Mouse (Mus musculus): ENCODE measurements around the gene Tmem236.

The Tmem236 gene

DNA sequence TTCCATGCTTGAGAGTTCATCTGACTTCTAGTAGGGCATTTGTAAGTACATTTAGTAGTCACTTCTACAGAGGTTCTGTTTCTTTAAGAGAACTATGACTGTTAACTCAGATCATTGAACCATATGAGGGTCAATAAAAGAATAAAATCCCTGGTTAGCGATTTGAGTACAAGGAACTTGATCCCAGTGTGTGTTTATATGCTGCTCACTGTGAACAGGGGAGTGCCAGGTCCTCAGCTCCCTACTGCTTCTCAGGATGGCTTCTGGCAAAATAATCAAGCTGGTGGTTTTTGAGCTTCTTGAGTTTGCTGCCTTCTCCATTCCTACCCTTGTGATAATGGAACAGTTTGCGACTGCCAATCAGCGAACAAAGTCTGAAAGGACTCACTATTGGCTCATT, at the start of gene Tmem236:
TSS of gene Tmem236 (plus strand) at position 190 of the 400 bp plus-strand sequence.
- no peak for DNase-seq (ENCODE audit: low spot score)

DNA sequence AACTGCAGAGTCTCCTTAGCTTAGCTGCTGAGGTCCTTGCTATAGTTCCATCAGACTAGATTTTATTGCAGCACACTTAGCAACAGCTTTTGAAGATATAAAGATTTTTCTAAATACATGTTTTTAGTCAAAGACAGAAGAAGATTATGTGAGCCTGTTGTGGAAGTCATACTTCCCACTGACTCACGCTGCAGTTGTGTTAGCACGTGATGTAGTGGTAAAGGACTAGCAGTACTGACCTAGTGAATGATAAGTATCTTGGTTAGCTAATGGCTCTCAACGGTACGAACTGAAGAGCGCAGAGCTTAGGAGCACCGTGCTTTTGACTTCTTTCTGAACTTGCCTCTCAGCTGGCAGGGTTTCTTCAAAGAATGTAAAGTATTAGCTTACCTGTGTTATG, 47.9 kb upstream of the Tmem236 start:
- no peak for DNase-seq (ENCODE audit: low spot score)

DNA sequence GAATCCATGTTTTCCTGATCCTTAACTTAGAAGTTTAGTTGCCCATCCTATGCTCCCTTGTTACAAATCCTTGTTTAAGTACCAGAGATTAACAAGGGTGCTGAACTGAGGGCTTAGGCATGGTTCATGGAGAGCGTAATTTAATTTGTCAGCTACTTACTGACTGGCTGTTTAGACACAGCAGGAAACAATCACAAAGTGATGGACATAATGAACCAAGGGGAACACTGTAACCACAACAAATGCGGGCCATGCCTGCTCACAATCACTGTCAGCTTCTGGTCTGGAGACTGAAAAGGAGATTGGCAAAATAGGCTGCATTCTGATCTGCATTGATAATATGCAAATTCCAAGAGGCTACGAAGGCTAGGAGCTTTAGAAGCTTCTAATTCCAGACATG, 46.7 kb upstream of the Tmem236 start:
- DNase-seq (ENCODE audit: low spot score), result no peak

DNA sequence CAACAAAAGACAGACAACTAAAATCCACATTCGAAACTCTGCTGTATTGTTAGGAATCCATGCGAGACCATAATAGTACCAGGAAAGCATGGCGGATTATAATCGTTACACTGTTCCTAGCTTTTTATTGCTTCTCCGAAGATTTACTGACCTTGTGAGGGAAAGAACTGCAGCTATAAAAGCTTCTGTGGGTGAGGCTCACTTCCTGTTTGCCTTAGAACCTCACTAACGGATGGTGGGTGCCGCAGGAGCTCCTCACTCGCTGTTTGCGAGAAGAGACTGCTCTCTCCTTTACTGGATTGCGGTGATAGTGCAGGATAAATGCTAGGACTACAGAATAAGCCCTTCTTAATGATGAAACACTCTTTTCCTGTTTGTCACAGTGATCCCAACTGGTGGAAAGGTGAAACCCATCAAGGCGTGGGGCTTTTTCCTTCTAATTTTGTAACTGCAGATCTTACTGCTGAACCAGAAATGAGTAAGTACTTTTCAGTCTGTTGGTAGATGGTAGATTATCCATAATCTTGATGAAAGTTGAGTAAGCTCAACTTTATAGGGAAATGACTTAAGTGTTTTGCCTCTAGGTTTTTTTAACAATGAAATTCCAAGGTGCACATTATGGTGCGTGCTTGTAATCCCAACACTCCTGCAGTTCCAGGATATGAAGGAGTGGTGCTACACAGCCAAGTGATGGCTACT, 43.5 kb upstream of the Tmem236 start:
- DNase-seq (ENCODE audit: low spot score), result no peak

DNA sequence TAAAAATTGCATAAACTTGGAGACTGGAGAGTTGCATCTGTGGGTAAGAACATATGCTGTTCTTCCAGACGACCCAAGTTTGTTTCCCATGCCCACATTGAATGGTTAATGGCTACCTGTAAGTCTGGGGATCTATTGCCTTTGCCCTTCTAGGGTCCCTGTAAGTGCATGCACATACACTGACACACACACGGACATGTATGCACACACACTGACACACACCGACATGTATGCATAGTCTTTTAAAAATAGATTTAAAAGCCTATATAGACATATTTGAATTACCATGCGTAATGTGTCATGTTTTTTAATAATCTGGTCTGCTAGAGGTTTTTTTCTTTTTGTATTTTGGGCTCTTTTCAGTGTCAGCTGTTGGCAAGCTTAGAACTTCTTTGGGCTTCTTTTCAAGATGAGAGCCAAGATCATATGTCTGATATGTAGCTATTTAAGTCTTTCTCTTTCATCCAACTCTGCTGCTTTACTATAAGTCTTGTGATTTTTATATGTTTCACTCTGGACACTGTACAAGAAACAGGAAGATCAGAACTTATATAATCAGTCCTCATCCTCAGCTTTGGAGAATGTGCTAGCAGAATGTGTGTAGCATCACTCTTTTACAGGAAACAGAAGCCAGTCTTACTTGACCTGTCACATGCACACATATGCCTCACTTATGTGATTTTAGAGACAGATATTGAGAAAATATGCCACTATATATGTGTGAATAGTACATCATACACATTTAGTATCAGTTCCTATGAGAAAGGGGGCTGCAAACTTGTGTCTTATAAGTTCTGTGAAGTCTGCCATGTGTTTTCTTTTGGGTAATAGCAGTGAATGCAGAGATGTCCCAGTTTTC, 41.6 kb upstream of the Tmem236 start:
- no peak for DNase-seq (ENCODE audit: low spot score)

DNA sequence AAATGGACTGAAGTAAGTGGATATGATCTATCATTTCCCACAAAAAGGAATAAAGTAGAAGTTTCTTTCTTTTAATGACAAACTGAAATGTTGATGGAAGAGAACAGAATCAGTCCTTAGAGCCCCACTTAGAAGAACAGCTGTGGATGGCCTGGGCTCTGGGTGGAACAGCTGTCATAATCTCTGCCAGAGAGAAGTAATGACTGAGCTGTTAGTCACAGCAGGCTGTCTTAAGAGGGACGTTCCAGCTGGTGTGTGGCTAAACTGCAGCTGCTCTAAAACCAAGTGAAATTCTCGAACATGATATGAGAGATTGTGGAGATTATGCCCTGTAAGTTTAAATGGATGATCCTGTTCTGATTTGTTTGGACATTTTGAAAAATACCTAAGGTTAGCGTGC, 37.4 kb upstream of the Tmem236 start:
- no peak for DNase-seq (ENCODE audit: low spot score)

DNA sequence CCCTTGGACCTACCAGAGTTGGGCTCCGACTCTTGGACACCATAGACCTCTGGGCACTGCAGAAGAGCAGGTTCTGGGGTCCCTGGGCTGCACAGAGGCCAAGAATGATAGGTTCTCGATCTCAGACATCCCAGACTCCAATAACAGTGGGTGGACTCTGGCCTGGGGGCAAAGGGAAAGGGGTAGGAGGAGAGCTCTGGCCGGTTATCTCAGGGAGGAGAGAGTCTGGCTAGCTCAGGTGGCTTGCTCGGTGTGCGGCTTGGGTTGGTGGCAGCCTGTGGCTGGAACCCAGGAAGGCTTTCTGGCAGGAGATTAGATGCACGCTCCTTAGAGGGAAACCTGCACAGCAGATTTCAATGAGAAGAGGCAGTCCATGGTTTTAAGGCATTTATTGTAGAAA, 34.7 kb upstream of the Tmem236 start:
- DNase-seq (ENCODE audit: low spot score), result no peak

DNA sequence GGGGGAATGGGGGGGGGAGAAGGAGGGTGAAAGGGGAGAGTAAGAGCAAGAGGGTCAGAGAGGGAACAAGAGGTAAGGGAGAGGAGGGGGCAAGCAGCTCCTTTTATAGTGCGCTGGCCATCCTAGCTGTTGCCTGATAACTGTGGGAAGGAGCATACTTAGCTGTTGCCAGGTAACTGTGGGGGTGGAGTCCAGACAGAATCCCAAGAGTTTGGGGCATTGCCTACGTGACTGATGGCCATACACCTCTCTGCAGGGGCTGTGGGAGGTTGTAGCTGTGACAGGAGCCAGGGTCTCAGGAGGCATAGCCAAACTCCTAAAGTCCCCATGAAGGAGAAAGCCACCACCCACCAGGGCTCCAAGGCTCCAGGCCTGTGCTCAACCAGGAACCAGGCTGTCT, 34.3 kb upstream of the Tmem236 start:
- no peak for DNase-seq (ENCODE audit: low spot score)

DNA sequence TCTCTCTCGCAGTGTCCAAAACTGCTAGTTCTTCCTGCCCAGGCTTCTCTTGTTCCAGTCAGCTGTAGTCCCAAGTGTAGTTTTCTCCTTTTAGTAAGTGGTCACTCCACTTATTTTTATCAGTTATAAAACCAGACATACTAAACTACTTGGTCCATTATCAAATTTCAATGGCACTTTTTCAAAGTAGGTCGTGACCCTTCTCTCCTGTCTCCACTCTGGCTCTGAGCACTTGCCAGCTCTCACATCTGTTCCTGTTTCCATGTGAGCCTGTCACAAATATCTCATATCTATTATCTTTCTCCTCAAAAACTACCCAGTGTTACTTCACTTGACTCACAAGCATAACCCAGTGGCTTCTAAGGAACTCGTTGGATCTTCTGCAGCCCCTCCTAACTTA, 29.0 kb upstream of the Tmem236 start:
- DNase-seq (ENCODE audit: low spot score), result no peak

DNA sequence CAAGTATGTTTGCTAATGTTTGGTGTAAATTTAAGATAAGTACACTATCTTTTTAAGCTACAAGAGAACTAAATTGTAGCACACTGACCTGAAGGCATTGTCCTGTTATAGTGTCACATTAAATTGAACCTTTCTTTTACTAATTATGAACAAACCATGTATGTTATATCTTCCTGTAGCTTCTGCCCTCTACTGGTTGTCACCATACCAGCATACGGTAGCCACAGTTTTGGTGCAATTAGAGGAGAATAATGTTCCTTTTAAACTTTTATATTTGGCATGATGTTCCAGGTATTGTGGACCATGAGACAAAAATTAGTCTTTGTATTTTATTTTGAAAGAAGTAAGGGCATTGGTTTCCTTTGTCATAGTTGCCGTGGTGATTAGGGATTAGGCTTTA, 27.4 kb upstream of the Tmem236 start:
- no peak for DNase-seq (ENCODE audit: low spot score)

DNA sequence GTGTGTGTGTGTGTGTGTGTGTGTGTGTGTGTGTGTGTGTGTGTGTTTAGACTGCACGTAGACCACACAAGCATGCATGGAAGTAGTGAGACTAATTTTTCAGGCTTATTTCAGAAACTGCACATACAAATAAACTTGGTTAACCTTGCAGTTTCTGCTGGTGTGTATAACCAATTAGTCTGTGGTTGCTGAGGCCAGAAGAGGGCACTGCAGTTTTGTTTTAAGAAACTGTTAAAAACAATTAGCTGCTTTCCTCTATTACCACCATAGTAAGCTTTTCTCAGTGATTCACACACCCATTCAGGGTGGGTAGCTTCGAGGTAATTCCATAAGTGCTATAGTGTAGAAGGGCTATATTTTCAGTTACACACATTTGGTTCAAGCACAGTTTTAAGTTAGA, 23.5 kb upstream of the Tmem236 start:
- DNase-seq (ENCODE audit: low spot score), result no peak

DNA sequence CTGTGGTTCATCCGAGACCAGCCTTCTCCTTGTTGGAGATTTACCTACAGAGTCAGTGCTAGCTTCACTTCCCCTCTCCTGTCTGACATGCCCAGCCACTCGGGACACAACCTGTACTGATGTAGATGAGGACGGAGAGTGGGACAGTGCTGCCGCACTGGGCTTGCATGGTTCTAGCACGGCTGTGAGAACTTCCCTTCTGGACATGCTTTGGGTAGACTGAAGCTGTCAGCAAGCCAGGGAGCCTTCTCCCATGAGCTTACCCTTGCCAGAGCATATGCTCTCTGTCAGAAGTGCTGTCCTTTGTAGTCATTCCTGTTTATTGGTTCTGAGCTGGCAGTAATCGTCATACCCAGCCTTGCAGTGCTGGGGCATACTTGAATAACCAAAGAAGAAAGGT, 22.5 kb upstream of the Tmem236 start:
- no peak for DNase-seq (ENCODE audit: low spot score)

DNA sequence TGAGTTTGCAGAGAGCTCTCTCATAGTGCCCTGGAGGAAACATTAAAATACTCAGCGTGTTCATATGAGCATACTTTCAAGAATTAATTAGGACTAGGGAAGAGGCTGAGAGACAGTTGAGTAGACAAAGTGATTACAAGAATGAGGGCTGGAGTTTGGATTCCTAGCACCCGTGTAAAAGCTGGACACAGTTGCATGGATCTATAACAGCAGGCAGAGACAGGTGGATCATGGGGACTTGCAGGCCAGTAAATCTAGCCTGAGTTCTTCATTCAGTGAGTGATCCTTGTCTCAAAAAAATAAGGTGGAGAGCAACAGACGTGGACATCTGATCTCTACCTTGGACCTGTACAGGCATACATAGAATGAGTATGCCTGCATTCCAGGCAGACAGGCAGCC, 15.3 kb upstream of the Tmem236 start:
- no peak for DNase-seq (ENCODE audit: low spot score)

DNA sequence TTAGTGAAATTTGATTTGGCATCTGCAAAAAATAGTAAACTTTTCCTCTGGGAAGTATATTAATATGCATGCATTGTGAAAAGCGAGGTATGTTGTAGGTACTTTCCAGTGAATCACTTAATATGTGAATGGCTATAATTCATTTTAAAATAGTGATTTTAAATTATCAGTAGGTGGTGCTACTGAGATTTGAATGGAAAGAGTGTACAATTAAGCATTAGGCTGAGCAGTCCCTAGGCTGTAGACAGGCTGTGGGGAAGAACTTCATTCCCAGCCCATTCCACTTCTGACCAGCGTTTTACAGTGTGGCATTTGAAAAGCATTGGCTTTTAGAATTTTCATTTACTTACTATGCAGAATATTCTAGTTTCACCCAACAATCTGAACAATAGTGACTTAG, 14.6 kb upstream of the Tmem236 start:
- no peak for DNase-seq (ENCODE audit: low spot score)

DNA sequence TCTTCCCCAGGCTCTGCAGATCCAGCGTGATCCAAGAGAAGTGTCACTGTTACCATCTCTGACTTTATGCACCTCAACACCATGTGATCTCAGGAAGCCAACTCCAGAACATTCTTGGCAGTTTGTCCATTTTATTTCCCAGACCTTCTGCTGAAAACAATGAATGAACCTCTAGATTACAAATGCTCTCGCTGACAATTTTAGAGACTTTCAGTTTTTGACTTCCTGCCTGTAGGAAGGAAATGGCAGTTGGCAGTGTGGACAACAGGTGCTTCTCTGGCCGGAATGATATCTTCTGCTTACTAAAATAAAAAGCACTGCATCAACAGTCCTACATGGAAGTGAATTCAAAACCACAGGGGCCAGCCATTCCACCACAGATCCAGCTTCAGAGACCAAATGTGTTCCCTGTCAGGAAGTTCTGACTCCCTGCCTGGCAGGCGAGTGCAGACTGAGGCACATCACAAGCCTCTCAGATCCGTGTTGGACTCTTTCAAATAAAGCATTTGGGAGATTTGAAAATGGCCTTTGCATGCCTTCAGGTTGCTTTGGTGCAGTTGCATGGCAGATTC, 9.8 kb upstream of the Tmem236 start:
- DNase-seq (ENCODE audit: low spot score), result no peak

DNA sequence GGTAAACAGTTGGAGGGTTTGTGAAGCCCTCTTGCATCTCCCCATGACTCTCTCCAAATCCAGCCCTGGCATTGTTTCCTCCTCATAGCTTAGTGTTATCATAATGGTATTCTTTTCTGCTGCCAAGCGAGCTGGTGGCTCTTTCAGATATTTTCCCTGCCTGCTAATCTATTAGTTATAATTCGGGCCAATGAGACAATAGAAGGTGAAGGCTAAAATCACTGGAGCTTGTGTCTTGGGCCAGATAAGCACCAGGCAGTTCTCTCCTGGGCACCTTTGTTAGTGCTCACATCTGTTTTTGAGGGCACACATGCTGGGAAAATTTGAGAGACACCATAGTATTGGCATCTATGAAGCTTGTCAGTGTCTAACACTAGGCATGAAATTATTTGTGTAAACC, 9.3 kb upstream of the Tmem236 start:
- no peak for DNase-seq (ENCODE audit: low spot score)

DNA sequence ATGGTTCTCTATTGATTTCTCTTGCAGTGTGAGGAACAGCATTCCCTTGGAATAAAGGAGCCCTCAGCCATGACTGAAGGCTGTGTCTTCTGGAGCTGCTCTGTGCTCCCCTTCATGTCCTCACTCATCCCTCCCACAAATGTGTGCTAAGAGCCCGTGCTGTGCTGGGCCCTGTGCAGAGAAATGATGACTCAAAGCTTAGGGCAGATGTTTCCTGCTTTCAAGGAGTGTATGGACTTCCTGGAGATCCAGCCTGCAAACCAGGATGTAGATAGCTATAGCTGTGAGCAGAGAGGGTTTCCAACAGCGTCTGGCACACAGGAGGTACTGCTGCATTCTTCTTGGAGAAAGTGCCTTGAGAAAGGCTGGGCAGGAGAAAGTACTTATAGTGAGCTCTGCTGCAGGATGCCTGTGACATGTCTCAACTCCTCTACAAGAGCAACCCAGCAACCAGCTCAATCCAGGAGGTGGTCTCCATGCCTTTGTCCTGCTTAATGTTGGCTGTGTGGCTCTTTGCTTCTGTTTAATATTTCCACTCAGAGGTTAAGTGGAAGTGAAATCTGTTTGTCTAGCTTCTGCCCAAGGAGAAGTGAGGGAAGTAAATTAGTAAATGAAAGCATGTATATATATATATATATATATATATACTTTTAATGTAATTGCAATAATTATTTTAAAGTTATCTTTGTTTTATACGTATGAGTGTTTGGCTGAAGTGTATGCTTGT, 8.5 kb upstream of the Tmem236 start:
- no peak for DNase-seq (ENCODE audit: low spot score)

DNA sequence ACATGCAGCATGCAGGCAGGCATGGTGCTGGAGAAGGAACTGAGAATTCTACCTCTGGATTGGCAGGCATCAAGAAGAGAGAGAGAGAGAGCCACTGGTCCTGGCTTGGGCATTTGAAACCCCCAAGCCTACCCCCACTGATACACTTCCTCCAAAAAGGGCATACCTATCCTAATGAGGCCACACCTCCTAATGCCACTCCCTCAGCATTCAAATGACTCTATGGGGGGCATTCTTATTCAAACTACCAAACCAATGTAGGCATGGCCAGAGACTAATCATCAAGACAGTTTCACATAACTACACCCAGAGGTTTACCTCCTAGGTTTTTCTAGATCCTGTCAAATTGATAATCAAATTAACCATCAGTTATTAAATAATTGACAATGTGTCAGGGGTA, 6.6 kb upstream of the Tmem236 start:
- no peak for DNase-seq (ENCODE audit: low spot score)

DNA sequence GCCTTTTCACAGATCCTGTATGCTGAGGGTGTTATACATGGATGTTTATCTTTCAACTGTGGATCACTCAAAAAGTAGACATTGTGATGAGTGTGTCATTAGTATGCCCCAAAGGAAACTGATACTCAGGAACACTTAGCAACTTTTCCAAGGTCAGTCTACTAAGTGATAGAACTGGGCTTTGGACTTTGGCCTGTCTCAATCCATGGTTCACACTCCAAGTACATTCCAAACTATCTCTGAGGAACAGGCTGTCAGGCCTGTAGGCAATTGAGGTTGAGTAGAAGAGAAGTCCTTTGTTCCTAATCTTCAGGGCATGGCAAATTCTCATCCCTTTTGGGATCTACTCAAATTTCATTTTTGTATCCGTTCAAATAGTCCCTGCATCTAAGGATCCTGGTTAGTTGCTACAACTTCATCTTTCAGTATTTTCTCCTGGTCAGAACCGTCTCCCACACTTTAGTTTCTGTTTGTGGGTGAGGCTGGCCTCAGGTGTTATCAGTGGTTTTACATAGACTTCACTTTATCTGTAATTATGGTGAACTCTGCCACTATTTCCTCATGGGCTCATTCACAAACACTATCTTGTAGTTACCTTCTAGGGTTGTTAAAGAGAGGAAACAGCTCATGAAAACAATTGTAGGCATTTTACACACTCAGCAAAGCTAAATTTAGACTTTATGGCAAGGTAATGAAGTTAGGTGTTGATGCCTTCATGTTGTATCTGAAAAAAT, 2.3 kb downstream of the Tmem236 start:
- no peak for DNase-seq (ENCODE audit: low spot score)

DNA sequence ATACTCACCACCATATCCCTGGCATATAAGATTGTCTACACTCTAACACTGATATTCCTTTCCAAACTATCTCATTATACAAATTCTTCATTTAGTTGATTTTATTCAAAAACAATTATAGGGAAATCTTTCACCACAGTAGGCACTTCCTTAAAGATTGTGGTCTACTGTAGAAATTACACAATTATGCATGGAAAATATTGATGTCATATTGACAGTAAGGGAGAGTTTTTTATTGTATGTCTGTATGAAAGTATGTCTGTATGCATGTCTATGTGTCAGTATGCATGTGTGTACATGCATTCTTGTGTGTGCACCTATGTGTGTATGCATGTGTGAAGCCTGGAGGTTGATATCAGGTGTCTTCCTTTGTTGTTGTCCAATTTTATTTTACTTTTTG, 10.1 kb downstream of the Tmem236 start:
- DNase-seq (ENCODE audit: low spot score), result no peak

DNA sequence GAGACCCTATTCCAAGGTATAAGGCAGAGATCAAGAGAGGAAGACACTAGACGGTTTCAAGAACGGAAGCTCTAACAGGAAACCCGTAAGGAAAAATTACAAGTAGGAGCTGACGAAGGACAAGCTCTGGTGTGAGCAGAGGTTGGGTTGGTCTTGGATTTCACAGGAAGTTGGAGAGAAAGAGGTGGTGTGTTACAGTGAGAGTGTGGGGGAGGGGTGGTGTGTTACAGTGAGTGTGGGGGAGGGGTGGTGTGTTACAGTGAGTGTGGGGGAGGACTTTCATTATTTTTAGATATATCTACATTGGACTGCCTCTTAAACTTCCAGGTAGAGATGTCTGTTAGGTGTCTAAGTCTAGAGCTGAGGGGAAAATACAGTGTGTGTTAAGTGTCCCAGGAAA, 16.4 kb downstream of the Tmem236 start:
- no peak for DNase-seq (ENCODE audit: low spot score)

DNA sequence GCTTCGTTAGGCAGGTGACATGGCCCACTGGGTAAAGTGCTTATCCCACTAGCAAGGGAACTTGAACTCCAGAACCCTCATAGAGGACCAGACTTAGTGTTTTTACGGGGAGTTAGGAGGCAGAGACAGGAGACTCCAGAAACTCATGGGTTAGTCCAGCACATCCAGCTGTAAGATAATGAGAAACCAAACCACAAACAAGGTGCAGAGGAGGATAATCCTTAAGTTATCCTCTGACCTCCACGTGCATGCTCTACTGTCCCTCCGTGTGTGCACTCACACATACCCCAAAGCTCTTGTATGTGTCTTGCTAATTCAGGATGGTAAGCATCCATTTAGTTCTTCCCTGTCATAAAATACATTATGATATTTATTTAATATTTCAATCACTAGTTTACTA, 17.3 kb downstream of the Tmem236 start:
- DNase-seq (ENCODE audit: low spot score), result no peak
